Mouse (Mus musculus) CD4-positive helper T cell, adult 2 months (primary cell): ENCODE measurements at regions not wholly inside any gene's neighbourhood (a gene's known extent, or its start where the extent isn't known, plus 50 kb on each side); places are given as distances from the start of the nearest gene placed in this dataset.

ENCODE experiments used
- DNase-seq: peaks from one replicate; pipeline ENCODE4 v3.0.0-alpha.2; 2012; ENCODE audit warnings: low read depth, missing footprints, low spot score

GRCm38 (mm10) chr4:105969628-105970027 lies 180.0 kb downstream of the Gm12728 start:
- DNase-seq: no peak

- DNase-seq: no peak
These were observed 180.4 kb downstream of the Gm12728 start for GRCm38 (mm10) chr4:105970056-105970455.

DNA sequence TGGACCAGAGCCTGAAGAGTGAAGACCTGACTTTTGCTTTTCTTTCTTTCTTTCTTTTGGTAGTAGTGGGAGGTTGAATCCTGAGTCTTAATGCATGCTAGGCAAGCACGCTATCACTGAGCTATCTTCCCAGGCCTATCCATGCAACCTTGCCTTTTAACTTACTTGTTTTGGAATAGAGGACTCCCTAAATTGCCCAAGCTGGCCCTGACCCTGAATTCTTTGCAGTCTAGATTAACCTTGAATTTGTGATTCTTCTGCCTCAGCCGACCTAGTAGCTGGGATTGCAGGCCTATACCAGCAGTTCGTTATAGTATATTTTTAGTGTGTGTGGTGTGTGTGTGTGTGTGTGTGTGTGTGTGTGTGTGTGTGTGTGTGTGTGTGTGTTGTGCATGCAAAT lies 183.1 kb downstream of the Gm12728 start:
- no peak for DNase-seq

DNA sequence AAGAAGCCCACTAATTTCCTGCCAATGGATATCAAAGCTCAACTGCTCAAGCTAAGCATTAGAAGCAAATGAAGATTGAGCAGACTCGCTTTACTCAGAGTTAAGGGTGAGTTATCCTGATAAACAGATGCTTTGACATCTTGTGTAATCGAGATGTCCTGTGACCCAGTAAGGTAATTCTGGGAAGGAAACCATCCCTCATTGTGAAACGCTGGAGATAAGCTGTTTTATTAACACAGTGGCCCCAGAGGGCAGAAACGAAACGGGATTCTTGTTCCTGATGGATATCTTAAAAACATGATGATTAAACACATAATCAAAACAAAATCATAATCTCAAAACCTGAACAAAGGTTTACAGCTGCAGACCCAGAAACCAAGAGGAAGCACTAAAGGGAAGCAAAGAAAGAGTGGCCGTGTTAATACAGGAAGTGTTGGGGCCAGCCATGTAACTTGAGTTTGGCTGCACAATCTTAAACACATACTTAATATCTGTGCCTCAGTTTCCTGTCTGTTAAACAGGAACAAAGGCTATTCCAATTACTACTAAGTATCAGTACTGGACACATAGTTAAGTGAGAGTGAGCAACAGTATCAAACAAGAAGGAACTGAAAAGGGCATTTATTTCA lies 184.2 kb downstream of the Gm12728 start:
- no peak for DNase-seq

DNA sequence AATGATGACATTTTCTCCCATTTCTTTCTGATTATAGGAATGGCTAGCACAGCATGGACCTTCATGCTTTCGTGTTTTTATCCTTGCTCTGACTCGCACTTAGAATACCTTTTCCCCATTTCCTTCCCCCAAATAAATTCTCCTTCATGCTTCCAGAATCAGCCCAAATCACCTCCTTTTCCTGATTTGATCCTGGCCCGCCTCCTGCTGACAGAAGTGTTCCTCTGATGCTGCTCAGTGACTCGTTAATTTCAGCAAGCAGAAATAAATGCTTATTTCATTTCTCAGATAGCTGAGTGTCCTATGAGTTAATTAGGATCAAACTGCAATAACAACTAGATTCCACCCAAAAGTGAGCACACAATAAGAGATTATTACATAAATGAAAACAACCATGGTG lies 185.3 kb downstream of the Gm12728 start:
- DNase-seq: no peak

- no peak for DNase-seq
These were observed 189.4 kb downstream of the Gm12728 start for GRCm38 (mm10) chr4:105979048-105979447.

DNA sequence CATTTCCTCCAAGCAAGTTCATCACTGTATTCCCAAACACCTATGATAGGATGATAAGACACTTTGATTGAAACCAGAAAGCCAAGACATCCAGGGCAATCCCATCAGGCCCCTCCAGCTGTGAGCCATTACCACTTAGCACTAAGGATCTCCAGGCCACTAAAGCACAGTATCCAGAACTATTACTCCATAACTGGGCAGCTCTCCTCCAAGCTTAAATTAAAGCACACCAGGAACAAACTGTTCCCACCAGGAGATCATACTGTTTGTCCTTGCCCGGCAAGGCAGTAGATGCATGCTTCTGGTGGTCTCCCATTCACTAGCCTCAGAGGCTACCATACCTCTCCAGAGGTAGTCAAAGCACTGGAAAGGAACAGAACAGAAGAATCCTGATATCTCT lies 193.3 kb downstream of the Gm12728 start:
- no peak for DNase-seq

- no peak for DNase-seq
These were observed 198.4 kb downstream of the Gm12728 start for GRCm38 (mm10) chr4:105987963-105988602.

GRCm38 (mm10) chr4:105992581-105993127 lies 203.0 kb downstream of the Gm12728 start:
- DNase-seq: no peak

DNA sequence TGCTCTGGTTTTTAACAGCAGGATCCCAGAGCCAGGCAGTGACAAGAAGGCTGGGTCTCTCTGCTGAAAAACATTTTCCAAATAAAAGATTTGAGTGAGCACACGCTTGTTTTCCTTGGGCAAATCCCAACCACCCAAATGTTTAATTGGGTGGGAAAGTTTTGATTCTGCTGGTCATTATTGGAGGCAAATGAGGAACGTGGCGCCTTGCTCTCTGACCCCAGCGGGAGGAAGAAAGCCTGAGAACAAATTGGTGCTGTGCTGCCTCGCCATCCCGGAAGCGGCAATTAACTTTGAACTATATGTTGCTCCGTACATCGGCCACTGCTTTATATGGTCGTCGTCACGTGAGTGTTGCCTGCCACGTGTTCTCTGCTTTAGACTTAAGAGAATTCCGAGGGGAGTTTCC lies 204.7 kb downstream of the Gm12728 start:
- DNase-seq: no peak

DNA sequence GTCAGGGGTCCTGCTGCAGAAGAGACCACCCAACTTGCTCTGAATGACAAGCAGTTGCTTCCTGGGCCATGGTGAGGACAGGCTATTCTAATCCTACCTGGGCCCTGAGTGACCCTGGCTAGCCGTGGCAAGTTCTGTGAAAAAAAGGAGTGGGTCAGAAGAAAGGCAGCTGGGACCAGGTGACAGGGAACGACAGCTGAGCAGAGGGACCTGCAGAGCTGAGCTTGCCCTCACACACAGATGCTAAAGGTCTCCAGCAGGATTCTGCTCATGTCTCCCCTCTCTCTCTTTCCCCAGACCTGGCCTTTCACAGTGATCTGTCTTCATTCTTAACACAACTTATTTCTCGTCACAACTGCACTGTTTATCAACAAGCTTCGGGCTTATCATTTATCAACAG lies 206.4 kb downstream of the Gm12728 start:
- DNase-seq: no peak

DNA sequence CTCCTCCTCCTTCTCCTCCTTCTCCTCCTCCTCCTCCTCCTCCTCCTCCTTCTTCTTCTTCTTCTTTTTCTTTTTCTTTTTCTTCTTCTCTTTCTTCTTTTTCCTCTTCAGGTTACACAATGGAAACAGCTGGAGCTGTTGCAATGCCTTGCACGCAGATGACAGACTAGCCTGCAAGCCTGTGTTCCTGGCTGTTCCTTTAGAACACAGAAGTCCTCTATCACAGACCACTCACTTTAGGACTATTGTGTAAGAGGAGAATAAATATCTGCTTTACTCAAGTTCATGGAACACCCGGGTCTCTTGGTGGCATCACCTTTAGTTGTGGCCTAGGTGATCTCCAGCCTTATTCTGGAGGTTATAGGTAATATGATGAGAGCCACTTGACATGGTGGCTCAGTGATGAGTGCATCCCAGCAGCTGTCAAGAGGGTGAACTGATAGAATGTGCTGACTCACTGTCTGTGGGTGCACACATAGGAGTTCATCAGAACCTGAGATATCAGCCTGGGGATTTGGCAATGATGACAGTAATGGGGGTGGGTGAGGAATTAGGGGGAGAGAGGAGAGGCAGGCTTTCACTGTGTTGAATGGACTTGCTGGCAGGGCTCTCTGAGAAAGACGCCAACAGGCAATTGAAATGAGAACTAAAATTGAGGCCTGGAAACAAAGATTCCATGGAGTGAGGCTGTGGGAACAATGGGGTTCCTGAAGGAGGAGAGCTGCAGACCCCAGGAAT lies 207.4 kb downstream of the Gm12728 start:
- DNase-seq: no peak

DNA sequence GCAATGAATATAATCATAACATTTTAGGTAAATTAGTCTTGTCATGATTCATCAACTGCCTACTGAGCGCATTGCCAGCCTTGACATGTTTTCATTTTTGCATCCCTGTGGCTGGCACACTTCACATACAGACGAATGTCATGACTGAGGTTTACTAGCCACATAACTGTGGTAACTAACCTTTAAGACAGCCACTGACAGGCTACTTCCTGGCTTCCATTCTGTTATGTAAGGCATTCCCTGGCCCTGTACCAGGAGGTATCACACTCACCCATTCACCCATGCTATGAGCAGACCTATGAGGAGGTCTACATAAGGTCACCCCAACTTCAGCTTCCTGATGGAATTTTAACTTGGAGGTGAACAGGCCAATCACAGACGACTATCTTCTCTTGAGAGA lies 212.8 kb downstream of the Gm12728 start:
- DNase-seq: no peak

DNA sequence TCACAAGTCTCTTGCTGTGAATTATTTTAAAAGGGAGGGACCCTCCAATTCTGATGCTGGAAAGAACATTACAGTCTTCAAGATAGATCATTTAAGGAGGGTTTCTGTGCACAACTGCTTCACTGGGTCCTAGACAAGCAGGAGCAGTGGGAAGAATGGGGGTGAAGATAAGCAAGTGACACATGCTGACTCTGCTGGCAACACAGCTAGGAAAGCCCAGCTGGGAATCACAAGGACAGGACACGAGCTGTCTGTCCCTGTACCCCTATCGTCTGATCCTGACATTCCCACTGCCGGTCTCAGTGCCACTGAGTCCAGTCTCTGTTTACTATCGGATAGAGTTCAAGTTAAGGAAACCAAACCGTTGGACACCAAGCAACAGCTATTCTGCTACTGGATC lies 216.3 kb downstream of the Gm12728 start:
- DNase-seq: no peak

GRCm38 (mm10) chr4:106007334-106008190 lies 217.9 kb downstream of the Gm12728 start:
- DNase-seq: no peak

DNA sequence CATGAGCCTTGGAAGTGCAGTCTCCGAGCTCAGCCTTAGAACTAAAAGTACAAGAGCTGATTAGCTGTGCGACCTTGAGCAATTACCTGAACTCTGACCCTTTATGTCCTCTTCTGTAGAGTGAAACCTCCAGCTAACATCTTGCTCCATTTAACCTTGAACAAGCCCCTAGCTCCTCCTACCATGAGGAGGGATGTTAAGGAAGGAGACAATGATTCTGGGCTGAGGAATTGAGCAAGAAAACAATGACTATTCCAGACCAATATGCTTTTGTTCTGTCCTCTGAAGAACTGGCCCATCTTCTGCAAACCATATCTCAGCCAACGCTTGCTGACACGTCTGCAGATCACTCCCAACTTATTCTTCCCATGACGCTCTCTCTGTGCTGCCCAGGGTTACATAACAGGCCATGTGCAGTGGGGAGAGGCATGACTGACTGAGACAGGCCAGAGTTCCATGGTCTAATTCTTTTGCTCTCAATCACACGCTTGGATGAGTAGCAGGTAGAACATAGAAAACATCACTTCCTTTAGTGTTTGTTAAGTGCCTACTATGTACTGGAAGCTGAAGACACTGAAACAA lies 227.5 kb downstream of the Gm12728 start:
- DNase-seq: no peak

GRCm38 (mm10) chr4:106018936-106019335 lies 229.3 kb downstream of the Gm12728 start:
- no peak for DNase-seq

- DNase-seq: no peak
These were observed 230.7 kb downstream of the Gm12728 start for GRCm38 (mm10) chr4:106020338-106020737.

DNA sequence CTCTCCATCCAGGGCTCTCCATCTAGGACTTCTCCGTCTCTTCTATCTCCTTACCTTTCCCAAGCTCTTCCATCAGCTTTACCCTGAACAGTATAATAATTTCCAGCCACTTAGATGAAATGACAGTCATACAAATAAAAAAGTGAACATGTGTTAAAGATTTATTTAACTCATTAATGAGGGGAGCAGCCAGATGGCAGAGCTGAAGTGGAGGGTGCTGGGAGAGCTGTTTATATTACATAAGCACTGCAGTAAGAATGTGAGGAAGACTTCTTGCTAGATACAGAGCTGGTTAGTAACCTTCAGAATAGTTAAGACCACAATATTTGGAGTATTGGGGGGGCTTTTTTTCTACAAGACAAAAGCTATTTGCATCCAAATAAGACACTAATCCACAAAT lies 234.9 kb downstream of the Gm12728 start:
- no peak for DNase-seq

- no peak for DNase-seq
These were observed 236.4 kb downstream of the Gm12728 start for GRCm38 (mm10) chr4:106025966-106026637.

DNA sequence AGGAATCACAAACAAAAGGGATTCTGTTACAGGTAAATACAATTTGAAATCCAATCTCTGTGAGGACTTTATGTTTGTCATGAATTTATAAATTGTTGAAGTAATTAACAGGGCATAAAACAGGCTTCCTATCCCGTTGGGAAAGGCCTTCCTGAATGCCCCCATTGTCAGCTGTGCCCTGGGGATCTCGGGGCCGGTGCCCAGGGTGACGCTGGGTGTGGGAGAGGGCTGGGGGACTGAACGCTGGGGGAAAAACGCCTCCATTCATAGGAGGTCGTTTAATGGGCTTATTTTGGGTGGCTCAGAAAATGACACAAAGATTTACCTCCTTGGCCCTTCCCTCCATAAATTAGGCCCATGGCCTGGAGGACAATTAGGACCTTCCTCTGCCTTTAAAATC lies 250.7 kb downstream of the Gm12728 start:
- DNase-seq: no peak
